Mouse (Mus musculus) liver, adult 2 months (tissue): ENCODE results near the gene Psme3.

Source experiments
- CTCF ChIP-seq: fragments of 200-500 bp; IDR thresholded peaks from 2 replicates; pipeline ENCODE4 v1.5.1; 2011; ENCODE audit warnings: low read depth, low read length, control low read depth
- POLR2A ChIP-seq: fragments of 200-500 bp; IDR thresholded peaks from 2 replicates; pipeline ENCODE4 v1.6.1; 2011; ENCODE audit warnings: low read length, control low read depth; ENCODE audit not compliant: insufficient read depth; ENCODE audit errors: extremely low read depth

- TF ChIP-seq CTCF (no peak), POLR2A (no peak)
These were observed 44.7 kb downstream of the Psme3 start for GRCm38 (mm10) chr11:101360651-101361113.
